24 mouse cellular contexts compared by ENCODE assay signal in the genomic region with DNA sequence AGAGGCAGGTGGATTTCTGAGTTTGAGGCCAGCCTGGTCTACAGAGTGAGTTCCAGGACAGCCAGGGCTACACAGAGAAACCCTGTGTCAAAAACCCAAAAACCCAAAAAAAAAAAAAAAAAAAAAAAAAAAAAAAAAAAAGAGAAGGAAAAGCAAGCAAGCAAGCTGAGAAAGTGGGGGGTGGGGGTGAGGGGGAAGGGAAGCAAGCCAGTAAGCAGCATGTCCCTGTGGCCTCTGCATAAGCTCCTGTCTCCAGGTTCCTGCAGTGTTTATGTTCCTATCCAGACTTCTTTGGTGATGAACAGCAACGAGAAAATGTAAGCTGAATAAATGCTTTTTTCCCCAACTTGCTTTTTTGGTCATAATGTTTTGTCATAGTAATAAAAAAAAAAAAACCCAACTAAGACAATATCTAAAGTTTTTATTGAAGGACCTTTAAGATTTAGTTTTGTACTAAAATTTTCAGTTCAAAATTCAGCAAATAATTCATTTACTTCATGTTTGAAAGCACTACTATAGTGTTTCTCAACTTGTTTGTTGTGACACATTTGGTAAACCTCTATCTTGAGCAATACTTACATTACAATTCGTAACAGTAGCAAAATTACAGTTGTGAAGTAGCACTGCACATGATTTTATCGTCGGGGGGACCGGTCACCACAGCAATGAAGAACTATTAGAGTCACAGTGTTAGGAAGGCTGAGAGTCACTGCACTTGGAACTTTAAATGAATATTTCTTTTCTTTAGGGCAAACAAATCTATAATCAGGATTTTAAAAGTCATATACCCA.
DNase-seq lines count a peak whose midpoint lies in the region; ATAC-seq and TF ChIP-seq lines count a peak whose summit lies in the region.
"Had no signal": no experiment of that assay in that cellular context is flagged by ENCODE, and none has a peak within 500 bp of the region (broad histone marks: within the 10 kb centered on the region; RNA-seq: fewer than 3 reads in every experiment).

No protein-coding gene starts in this region.

- H3K4me1 ChIP-seq in bone marrow, adult 2 months (ENCODE audit: control insufficient read depth, insufficient read depth, low read length), result no peaks in the 10 kb centered on the region; the same call in 1 of the 2 replicates
- H3K4me1 ChIP-seq: embryonic facial prominence, embryonic 12.5 days; embryonic facial prominence, embryonic 15.5 days; hindbrain, embryonic 13.5 days had no signal

- TF ChIP-seq POLR2A in bone marrow, adult 2 months (IDR thresholded peaks at IDR 0.05; ENCODE audit: borderline replicate concordance, control insufficient read depth, low read depth, low read length), result no peak

- H3K27ac ChIP-seq in bone marrow, adult 2 months (ENCODE audit: control insufficient read depth, insufficient read depth, low read depth, low read length, poor library complexity), result no peak overlapping the region; the same call in 1 of the 2 replicates
- H3K27ac ChIP-seq: embryonic facial prominence, embryonic 12.5 days; embryonic facial prominence, embryonic 15.5 days; gastrocnemius, adult 2 months; heart, embryonic 13.5 days; hindbrain, embryonic 13.5 days had no signal

- peak; percentile 97 for ATAC-seq in granulocyte monocyte progenitor cell, adult 5-6 weeks (replicated peaks; ENCODE audit: poor library complexity, severe bottlenecking)
- peak; percentile 88 for ATAC-seq in megakaryocyte progenitor cell, adult 5-6 weeks (replicated peaks; ENCODE audit: poor library complexity)
- ATAC-seq: forebrain, embryonic 14.5 days; forebrain, postnatal 0 days; hindbrain, embryonic 16.5 days; Patski had no signal

- peak; percentile 1 for DNase-seq in lung, postnatal 36 days
- DNase-seq in lung, postnatal 14 days, result no peak
- DNase-seq in heart, postnatal 25 days (ENCODE audit: low spot score), result no peak
- DNase-seq in retina, postnatal 1 day, result no peak
- no peak for DNase-seq in right cerebral cortex, adult 18-20 months
- DNase-seq: adrenal gland, postnatal 14 days; cerebellum, adult 18-20 months; cerebellum, adult 9-10 months; cerebellum, postnatal 14 days; forebrain, postnatal 0 days; gastrocnemius, adult 2 months; gastrocnemius, postnatal 14 days; heart, adult 18-20 months; heart, postnatal 14 days had no signal

- peak overlapping the region; percentile 6 for H3K4me3 ChIP-seq in bone marrow, adult 2 months (replicated peaks; ENCODE audit: control insufficient read depth, low read depth, low read length)
- H3K4me3 ChIP-seq: embryonic facial prominence, embryonic 12.5 days; embryonic facial prominence, embryonic 15.5 days; gastrocnemius, adult 2 months; heart, embryonic 13.5 days; hindbrain, embryonic 13.5 days had no signal

- intact Hi-C loops in heart, postnatal 25 days (cut with DNase I), result no loop called here

- WGBS in bone marrow, adult 2 months, result 46% methylated on average over 5 of the region's 5 CpGs

- no peak for TF ChIP-seq CTCF in bone marrow, adult 2 months (IDR thresholded peaks at IDR 0.05; ENCODE audit: control insufficient read depth, insufficient read depth, low read length)
